Mouse (Mus musculus) intestine, embryonic 15.5 days (tissue): ENCODE results near the gene Rfxank. TPM values are rescaled to one million over a fixed set of nuclear protein-coding genes. Genes with fewer than 3 reads are reported as not detected.

Experiments used
- ATAC-seq: fragments of 200-750 bp; cut with Nextera tagmentation; 2 replicates; pipeline ENCODE4 v1.8.0; 2017; ENCODE audit warnings: moderate TSS enrichment, moderate library complexity
- H3K27ac ChIP-seq: fragments of 300-500 bp; sonication (generic); 2 replicates; pipeline ENCODE4 v1.5.1; 2015; ENCODE audit warnings: mild to moderate bottlenecking, inconsistent platforms
- H3K27me3 ChIP-seq: fragments of 300-500 bp; sonication (generic); replicated peaks from 2 replicates; pipeline ENCODE4 v1.6.1; 2015; ENCODE audit warnings: inconsistent platforms
- H3K36me3 ChIP-seq: fragments of 300-500 bp; sonication (generic); 2 replicates; pipeline ENCODE4 v1.6.1; 2015; ENCODE audit warnings: inconsistent platforms
- H3K4me1 ChIP-seq: fragments of 300-500 bp; sonication (generic); replicated peaks from 2 replicates; pipeline ENCODE4 v1.6.1; 2015; ENCODE audit warnings: inconsistent platforms
- H3K4me2 ChIP-seq: fragments of 300-500 bp; sonication (generic); replicated peaks from 2 replicates; pipeline ENCODE4 v1.6.1; 2015; ENCODE audit warnings: mild to moderate bottlenecking, inconsistent platforms
- H3K4me3 ChIP-seq: fragments of 300-500 bp; sonication (generic); replicated peaks from 2 replicates; pipeline ENCODE4 v1.5.1; 2015; ENCODE audit warnings: inconsistent platforms
- H3K9ac ChIP-seq: fragments of 300-500 bp; sonication (generic); 2 replicates; pipeline ENCODE4 v1.6.1; 2015; ENCODE audit warnings: inconsistent platforms
- H3K9me3 ChIP-seq: fragments of 300-500 bp; sonication (generic); 2 replicates; pipeline ENCODE4 v1.6.1; 2016; ENCODE audit warnings: inconsistent platforms
- WGBS: fragments of 180-500 bp; shearing (Covaris S2); methylation state at CpG from one replicate; pipeline ENCODE4 v1.1.7; 2015; 5-methylcytosine and 5-hydroxymethylcytosine counted together
- polyA plus RNA-seq: library from polyadenylated mRNA; unstranded; fragments of >200 nt; fragmentation: Nextera tagmentation; extraction: Ambion mirVana; gene quantifications from 2 replicates; pipeline ENCODE4 v1.2.1, GENCODE M21; 2015

Gene Rfxank
- polyA plus RNA-seq, result 11.7 and 12.3 TPM in 2 replicates

GRCm38 (mm10) chr8:70139026-70139857, at the start of gene Rfxank, which contains the start of the genes Borcs8 and Mef2b:
Gene Rfxank, minus strand, starts transcription at chr8:70139154.
Gene Borcs8, plus strand, starts transcription at chr8:70139499.
Gene Mef2b, plus strand, starts transcription at chr8:70139711.
- peak; percentile 98 for ATAC-seq
- Histone ChIP-seq H3K27me3 (no peaks in the 10 kb centered on the region), H3K4me3 (peak within 1 kb of the TSS; percentile 76), H3K4me2 (peak within 1 kb of the TSS; percentile 71), H3K36me3 (peaks cover 17% of the 10 kb centered on the region), H3K27ac (peak within 1 kb of the TSS; percentile 81), H3K9me3 (no peaks in the 10 kb centered on the region), H3K4me1 (peaks cover 17% of the 10 kb centered on the region), H3K9ac (peak within 1 kb of the TSS; percentile 83)
- WGBS, result under 1% methylated on average over 46 of the region's 46 CpGs

DNA sequence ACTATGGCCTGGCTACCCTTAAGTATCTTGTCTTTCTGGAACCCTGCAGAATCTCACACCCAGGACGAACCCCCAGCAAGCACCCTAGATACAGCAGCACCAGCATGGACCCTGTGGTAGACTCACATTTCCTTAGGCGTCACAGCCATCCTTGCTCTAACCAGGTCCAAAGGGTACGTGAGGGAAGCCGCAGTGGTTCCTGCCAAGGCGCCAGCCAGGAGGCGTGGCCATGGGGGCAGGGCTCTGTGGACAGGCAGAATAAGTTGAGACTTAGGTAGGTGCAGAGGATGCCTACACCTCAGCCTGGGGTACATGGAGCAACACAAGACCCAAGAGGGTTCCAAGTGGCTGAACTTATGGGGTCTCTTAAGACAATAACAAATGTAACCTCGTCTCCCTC, 49.8 kb upstream of the Rfxank start:
- no peak overlapping the region for H3K4me3 ChIP-seq
- no peaks in the 10 kb centered on the region for H3K27me3 ChIP-seq
- H3K4me2 ChIP-seq, result no peak overlapping the region
- H3K9ac ChIP-seq, result no peak overlapping the region
- peak; percentile 70 for ATAC-seq
- no peak overlapping the region for H3K27ac ChIP-seq
- H3K36me3 ChIP-seq, result no peaks in the 10 kb centered on the region
- peaks cover 9% of the 10 kb centered on the region; the same call in 1 of the 2 replicates for H3K4me1 ChIP-seq
- WGBS, result 61% methylated on average over 7 of the region's 7 CpGs
- no peaks in the 10 kb centered on the region for H3K9me3 ChIP-seq

DNA sequence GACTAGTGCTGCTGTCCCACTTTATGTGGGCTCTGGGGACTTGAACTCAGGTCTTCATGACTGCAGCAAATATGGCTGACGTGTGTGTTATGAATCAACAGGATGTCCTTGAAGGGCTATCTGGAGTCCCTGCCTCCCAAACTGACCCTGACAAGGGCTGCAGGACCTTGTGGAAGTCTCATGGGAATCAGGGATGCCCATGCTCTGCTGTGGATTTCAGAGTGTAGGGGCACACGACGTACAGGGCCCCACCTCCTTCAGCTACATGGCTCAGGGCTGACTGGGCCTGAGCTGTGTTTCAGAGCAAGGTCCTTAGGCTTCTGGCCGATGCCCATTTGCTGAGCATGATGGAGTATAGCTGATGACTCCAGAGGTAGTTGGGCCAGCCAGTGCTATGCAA, 44.2 kb upstream of the Rfxank start:
- no peaks in the 10 kb centered on the region for H3K27me3 ChIP-seq
- no peak overlapping the region for H3K9ac ChIP-seq
- H3K27ac ChIP-seq, result no peak overlapping the region
- peaks cover 9% of the 10 kb centered on the region for H3K4me1 ChIP-seq
- H3K36me3 ChIP-seq, result 0 out of 2 replicates have a peak, but pooled peaks cover 3% of the 10 kb centered on the region
- no peak for ATAC-seq
- WGBS, result 88% methylated on average over 4 of the region's 4 CpGs
- H3K4me2 ChIP-seq, result no peak overlapping the region
- no peaks in the 10 kb centered on the region for H3K9me3 ChIP-seq
- no peak overlapping the region for H3K4me3 ChIP-seq

- no peaks in the 10 kb centered on the region for H3K27me3 ChIP-seq
- H3K9me3 ChIP-seq, result no peaks in the 10 kb centered on the region
- H3K4me1 ChIP-seq, result peaks cover 9% of the 10 kb centered on the region
- H3K9ac ChIP-seq, result peak overlapping the region; percentile 23; the same call in 1 of the 2 replicates
- H3K36me3 ChIP-seq, result peaks cover 9% of the 10 kb centered on the region; the same call in 1 of the 2 replicates
- ATAC-seq, result peak; percentile 28; the same call in 1 of the 2 replicates
- 33% methylated on average over 2 of the region's 2 CpGs for WGBS
- H3K27ac ChIP-seq, result no peak overlapping the region
- no peak overlapping the region for H3K4me3 ChIP-seq
- no peak overlapping the region for H3K4me2 ChIP-seq
These were observed 42.9 kb upstream of the Rfxank start for GRCm38 (mm10) chr8:70181903-70182252.

GRCm38 (mm10) chr8:70181212-70181902, 42.4 kb upstream of the Rfxank start:
- 61% methylated on average over 16 of the region's 16 CpGs for WGBS
- ATAC-seq, result peak; percentile 48

DNA sequence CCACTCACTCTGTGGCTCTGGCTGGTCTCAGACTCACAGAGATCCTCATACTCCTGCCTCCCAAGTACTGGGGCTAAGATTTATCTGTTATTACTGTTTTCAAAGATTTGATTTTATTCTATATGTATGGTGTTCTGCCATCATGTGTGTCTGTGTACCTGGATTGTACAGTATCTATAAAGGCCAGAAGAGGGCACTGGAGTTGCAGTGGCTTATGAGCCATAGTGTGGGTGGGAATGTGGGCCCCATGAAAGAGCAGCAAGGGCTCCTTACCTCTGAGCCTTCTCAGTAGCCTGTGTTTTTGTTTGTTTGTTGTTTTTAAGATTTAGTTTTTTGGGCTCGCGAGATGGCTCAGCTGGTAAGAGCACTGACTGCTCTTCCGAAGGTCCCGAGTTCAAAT, 40.1 kb upstream of the Rfxank start:
- peaks cover 9% of the 10 kb centered on the region; the same call in 1 of the 2 replicates for H3K36me3 ChIP-seq
- ATAC-seq, result no peak

More at GRCm38 (mm10) chr8:70181212-70181902, 42.4 kb upstream of the Rfxank start:
- H3K9ac ChIP-seq, result peak overlapping the region; percentile 23; the same call in 1 of the 2 replicates
- no peak overlapping the region for H3K27ac ChIP-seq
- no peak overlapping the region for H3K4me3 ChIP-seq
- no peaks in the 10 kb centered on the region for H3K9me3 ChIP-seq
- H3K4me2 ChIP-seq, result no peak overlapping the region
- H3K4me1 ChIP-seq, result peaks cover 9% of the 10 kb centered on the region
- peaks cover 9% of the 10 kb centered on the region; the same call in 1 of the 2 replicates for H3K36me3 ChIP-seq
- H3K27me3 ChIP-seq, result no peaks in the 10 kb centered on the region

DNA sequence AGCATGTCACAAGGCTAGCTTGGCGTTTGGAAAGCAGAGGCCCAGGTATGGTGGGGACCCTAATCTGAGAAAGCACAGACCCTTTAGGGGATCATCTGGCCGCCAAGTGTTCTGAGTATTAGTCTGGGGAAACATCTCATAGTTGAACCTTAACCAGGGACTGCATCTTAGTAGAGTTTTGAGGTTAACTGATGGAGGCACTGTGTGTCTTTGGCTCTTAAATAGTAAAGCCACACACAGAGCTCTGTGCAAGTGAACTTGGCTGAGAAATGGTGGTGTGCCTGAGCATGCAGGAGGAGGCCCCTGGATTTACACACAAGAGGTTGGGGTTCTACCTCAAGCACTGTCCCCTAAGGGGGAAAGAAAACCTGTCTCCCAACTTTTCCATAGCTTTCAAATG, 39.3 kb upstream of the Rfxank start:
- H3K4me1 ChIP-seq, result peaks cover 18% of the 10 kb centered on the region
- H3K9me3 ChIP-seq, result no peaks in the 10 kb centered on the region
- 82% methylated on average over 2 of the region's 2 CpGs for WGBS
- H3K4me3 ChIP-seq, result no peak overlapping the region
- peaks cover 9% of the 10 kb centered on the region; the same call in 1 of the 2 replicates for H3K36me3 ChIP-seq
- no peak overlapping the region for H3K4me2 ChIP-seq
- no peak for ATAC-seq
- H3K9ac ChIP-seq, result no peak overlapping the region
- no peak overlapping the region for H3K27ac ChIP-seq
- no peaks in the 10 kb centered on the region for H3K27me3 ChIP-seq

More for the DNA sequence above, 40.1 kb upstream of the Rfxank start:
- H3K9ac ChIP-seq, result no peak overlapping the region
- H3K27ac ChIP-seq, result no peak overlapping the region
- H3K27me3 ChIP-seq, result no peaks in the 10 kb centered on the region
- 94% methylated on average over 4 of the region's 4 CpGs for WGBS
- H3K4me3 ChIP-seq, result no peak overlapping the region
- peaks cover 14% of the 10 kb centered on the region for H3K4me1 ChIP-seq
- H3K4me2 ChIP-seq, result no peak overlapping the region
- no peaks in the 10 kb centered on the region for H3K9me3 ChIP-seq

DNA sequence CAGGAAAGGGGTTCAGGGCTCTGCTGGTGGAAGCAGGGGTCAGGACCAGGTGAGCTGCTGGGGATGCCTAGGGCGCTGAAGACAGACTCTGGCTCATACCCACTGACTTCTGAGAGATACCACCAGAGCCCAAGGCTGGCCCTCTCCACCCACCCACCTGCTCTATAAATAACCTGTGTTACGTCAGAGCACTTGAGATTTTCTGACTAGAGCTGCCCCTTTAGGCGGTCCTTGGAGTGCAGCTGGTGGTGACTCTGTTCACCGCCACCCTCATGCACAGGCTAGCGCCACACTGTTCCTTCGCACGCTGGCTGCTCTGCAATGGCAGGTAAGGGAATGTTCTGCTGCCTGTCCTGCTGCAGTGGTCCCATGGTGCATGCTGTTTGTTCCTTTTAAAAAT, 35.1 kb upstream of the Rfxank start:
- Histone ChIP-seq H3K27ac (no peak overlapping the region), H3K4me3 (no peak overlapping the region), H3K9ac (no peak overlapping the region), H3K36me3 (peaks cover 7% of the 10 kb centered on the region; the same call in 1 of the 2 replicates), H3K9me3 (no peaks in the 10 kb centered on the region), H3K4me1 (peaks cover 14% of the 10 kb centered on the region), H3K4me2 (no peak overlapping the region), H3K27me3 (no peaks in the 10 kb centered on the region)
- no peak for ATAC-seq
- 83% methylated on average over 7 of the region's 7 CpGs for WGBS

GRCm38 (mm10) chr8:70173320-70173719, 34.4 kb upstream of the Rfxank start:
- Histone ChIP-seq H3K4me1 (peaks cover 14% of the 10 kb centered on the region), H3K9ac (no peak overlapping the region), H3K27ac (no peak overlapping the region), H3K9me3 (no peaks in the 10 kb centered on the region), H3K36me3 (peaks cover 7% of the 10 kb centered on the region; the same call in 1 of the 2 replicates), H3K27me3 (no peaks in the 10 kb centered on the region), H3K4me3 (peak overlapping the region; percentile 70; the same call in 1 of the 2 replicates), H3K4me2 (peak overlapping the region; percentile 66)
- 70% methylated on average over 5 of the region's 5 CpGs for WGBS
- no peak for ATAC-seq

- Histone ChIP-seq H3K27me3 (peaks cover 3% of the 10 kb centered on the region; the same call in 1 of the 2 replicates), H3K27ac (peak within 1 kb of the TSS; percentile 56; the same call in 1 of the 2 replicates), H3K36me3 (peaks cover 3% of the 10 kb centered on the region; the same call in 1 of the 2 replicates), H3K9me3 (no peaks in the 10 kb centered on the region), H3K4me1 (peaks cover 14% of the 10 kb centered on the region), H3K4me3 (peak within 1 kb of the TSS; percentile 70), H3K4me2 (peak within 1 kb of the TSS; percentile 66), H3K9ac (peak within 1 kb of the TSS; percentile 79)
- WGBS, result 2% methylated on average over 27 of the region's 27 CpGs
- ATAC-seq, result peak; percentile 98
These were observed 33.2 kb upstream of the Rfxank start, which contains the start of gene Tmem161a for GRCm38 (mm10) chr8:70172043-70172681. Gene Tmem161a, plus strand, starts transcription at chr8:70172356.

DNA sequence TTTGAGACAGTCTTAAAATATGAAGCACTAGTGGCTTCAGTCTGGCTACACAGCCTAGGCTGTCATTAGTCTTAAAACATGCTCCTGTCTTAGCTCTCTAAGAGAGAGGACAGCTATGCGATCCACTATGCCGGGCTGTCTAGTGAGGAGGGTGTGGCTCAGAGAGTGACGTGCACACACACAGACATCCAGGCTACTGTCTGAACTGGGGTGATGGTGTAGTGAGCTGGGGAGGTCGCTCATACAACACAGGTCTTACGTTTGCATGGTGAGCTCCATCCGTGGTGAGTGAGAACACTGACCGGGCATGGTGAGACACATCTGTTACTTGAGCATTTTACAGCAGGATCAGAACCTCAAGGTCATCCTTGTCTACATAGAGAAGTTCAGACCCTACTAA, 32.3 kb upstream of the Rfxank start:
- Histone ChIP-seq H3K9ac (no peak overlapping the region), H3K27me3 (peaks cover 5% of the 10 kb centered on the region; the same call in 1 of the 2 replicates), H3K4me3 (no peak overlapping the region), H3K4me1 (peaks cover 17% of the 10 kb centered on the region), H3K36me3 (no peaks in the 10 kb centered on the region), H3K4me2 (no peak overlapping the region), H3K27ac (0 out of 2 replicates have a peak overlapping the region, but pooled peaks have one; percentile 6), H3K9me3 (no peaks in the 10 kb centered on the region)
- peak; percentile 32; the same call in 1 of the 2 replicates for ATAC-seq
- WGBS, result 70% methylated on average over 7 of the region's 7 CpGs
